Mouse (Mus musculus): ENCODE results near the gene Ubxn10.
A peak's percentile ranks its signal among the peaks of the same experiment; 100 is the strongest.

Gene Ubxn10

DNA sequence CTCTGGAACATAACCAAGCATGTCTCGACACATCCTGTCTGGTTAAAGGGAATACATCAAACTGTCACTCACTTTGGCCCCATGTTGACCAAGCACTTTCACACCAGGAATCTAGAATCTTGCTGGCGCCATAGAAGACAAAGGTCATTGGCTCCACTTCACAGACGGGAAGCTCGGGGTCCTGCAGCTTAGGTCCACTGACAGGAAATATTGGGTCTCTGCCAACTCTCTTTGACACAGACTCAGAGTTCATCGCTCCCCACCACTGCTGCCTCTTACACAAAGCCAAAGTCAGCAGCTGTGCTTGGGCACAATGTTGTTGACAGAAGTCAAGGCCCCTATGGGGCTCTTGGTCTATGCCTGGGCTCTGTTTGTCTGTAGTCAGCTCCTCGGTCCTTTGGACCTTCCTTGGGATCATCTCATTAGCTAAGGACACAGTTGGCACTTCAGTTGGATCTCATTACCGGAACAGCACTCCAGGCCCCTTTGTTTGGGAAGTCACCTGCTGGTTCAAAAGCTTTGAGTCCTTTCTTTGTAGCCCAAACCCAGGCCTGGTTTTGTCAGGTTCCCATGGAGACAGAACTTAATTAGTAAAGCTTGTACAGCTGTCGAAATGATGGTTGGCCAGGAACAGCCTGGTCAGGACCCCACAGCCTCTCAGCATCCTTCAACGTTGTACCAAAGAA is 7.8 kb downstream of the Ubxn10 start:
- no peak for DNase-seq

DNA sequence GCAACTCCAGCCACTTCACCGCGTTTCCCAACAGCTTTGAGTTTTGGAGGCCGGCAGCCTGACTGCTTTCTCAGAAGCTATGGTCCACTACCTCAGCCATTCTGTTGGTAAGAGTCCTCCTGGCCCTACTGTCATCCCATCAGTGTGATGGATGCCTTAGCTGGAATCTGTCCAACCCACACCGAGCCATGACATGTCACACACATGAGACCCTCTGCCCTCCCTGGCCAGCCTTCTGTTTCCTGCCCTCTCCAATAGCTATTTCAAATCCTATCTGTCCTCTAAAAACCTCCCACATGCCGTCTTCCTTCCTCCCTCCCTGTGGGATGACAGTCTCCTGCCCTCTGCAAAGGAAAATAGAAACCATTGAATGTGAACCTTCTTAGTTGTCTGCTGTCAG is 11.2 kb downstream of the Ubxn10 start:
- DNase-seq, result no peak

DNA sequence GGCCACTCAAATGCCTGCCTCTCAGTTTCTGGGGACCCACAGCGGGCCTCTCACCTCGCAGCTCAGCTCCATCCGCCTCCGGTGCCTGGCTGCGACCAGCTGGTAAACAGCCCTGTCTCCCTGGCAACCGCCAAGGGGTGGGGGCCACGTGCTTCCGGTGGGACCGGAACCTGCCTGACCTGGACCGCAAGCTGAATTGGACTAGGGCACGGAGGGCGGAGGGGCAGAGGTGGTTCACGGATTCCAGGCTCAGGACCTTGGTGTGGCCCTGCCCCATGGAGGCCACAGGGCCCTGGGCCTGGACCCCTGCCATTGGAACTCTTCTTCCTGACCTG is 11.9 kb downstream of the Ubxn10 start:
- DNase-seq, result peak; percentile 80 to 88

DNA sequence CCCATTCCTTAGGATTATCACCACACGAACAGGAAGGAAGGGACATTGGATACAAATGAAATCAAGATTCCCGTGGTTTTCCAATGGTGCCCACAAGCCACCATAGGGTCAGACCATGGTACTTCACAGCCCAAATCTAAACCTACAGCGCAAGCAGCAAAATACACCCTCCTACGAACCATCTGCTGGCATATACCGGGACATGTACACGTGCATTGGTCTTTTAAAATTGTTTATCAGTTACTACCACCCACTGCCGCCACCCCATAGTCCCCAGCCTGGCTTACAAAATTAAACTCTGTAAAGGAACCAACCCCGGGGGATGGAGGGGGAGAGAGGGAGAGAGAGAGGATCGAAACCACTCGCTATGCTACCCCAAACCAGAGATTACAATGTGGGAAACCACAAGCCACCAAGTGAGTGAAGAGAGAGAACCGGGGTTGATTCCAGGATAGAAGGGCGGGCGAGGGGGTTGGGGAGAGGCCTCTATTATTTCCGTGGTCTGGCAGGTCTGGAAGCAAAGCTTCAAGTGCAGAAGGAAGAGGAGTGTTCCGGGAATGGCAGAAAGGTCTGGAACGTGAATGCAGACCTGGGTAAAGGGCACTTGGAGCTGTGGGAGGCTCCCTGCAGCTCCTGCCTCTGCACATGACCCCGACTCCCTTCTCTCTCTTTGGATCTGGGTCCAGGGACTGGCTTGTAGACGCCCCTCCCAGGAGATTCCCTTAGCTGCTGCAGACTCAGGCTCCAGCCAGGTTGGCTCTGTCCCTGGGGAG is 12.4 kb downstream of the Ubxn10 start, which contains the start of gene Pla2g2c:
Pla2g2c (plus strand) TSS at position 439 of the 773 bp plus-strand sequence.
- peak in 1 of 2 experiments; percentile 39 for DNase-seq

DNA sequence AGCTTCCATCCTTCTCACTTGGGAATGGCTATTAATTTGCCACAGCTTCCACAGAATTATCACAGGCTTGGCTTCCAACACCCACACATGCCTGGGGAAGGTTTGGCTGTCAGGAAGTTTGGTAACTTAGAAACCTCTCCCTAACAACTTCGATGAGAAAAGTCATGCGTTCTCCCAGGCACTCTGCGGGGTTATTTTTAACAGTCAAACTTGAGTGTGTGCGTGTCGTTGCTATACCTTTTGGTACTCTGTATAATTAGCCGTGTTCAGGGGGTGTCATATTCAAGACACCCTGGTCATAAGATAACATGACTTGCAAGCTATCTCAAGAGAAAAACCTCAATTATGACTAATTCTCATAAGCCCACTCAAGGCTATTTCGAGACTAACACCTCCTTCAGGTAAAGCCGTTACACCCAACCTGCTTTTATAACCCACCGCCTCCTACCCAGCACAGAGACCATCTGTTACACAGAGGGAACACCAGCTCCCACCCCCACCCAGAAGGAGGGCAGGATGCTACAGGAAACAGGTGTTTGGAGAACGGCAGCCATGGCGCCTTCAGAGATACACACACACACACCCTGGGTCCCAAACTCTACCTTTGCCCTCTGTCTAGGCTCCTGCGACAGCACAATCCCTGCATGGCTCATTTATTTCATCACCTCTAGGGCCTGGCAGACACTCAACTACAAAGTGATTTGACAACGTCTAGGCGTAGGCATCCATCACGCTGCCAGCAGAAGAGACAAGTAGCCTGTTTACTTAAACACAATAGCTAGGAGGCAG is 13.3 kb downstream of the Ubxn10 start:
- DNase-seq, result peak; percentile 61 to 79

DNA sequence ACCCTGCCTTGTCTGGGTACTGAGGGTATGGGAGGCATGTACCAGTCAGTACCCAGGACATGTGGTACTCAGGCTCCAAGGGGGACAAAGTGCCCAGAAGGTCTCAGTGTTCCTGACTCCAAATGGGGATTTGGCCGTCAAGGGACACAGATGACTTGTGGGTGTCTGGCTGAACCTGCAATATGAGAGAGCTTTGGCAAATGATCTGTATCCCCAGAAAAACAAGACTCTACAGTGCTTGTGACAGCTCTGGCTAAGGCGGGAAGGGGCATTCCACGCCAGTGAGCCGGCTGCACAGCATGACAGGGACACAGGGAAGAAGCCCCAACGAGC is 17.7 kb downstream of the Ubxn10 start:
- no peak for DNase-seq

DNA sequence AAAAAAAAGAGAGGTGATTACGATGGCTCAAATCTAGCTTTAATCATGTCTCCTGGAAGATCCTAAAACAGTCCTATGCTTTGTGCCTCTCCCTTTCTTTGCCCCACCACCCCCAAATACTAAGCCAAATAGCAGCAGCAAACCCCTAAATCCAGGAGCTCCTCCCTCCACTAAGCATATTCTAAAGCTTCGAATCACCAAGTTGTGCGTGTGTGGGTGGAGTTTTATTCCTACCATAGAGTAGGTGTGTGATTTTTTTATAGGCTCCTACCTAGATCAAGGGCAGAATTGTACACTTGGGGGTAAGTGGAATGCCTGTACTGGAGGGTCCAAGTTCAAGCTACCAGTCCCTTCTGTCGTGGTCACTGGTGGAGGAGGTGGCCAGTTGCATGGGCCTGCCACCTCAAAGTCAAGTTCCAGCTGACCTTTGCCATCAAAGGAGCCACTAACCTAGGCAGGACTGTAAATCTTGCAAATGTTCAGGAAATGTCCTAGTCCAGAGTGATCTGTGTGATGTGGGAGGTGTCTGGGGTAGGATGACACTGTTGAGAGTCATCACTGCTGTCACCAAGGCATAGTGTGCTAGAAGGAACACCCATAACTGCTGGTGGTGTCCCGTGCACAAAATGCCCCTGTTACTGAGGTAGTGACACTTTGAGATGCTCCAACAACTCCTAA is 18.2 kb downstream of the Ubxn10 start:
- no peak for DNase-seq

DNA sequence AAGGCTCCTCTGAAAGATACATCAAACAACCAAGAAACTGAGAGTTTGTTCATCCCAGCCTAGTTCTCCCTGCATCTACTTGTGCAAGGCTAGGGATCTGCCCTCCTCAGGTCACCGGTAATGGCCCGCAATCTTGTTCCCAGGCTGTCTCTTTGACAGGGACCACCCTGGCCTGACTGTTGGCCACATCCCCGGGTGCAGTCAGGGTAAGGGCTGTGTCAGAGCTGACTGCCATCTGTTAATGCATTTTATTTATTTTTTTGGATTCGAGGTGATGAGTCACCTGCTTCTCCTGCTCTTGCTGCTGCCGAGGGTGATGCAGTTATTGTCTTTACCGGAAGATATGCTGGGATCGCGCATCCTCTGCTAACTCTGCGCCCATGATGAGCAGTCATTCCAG is 20.3 kb downstream of the Ubxn10 start:
- no peak for DNase-seq

DNA sequence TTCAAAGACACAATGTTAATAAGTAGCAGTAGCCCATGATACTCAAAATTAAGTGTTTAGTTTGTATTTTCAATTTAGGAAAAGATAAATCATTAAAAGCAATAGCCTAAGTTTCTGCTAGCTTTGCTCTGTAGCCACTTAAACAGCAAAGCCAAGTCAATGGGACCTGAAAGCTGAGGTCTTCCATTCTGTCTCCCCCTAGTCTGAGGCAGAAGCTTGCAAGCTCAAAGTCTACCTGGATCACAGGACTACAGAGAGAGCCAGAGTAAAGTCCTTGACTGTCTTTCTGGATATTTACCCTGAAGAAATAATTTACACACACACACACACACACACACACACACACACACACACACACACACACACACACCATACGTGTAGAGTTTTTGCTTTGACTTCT is 22.8 kb downstream of the Ubxn10 start:
- DNase-seq, result no peak

DNA sequence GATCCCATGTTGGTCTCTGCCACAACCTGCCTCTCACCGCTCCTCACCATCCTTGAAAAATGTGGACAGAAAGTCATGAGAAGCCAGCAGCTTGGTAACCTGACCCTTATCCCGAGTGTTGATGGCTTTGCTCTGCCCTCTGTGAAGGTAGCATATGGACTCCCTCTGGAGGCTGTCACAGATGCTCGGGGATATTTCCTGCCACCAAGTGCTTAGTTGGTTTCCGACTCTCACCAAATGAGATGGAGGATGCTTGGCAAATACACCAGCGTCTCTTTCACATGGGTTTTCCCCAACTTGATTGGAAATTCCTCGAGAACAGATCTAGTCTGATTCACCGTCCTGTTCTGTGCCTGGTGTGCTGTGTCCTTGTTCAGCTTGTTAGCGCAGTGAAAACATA is 24.3 kb downstream of the Ubxn10 start:
- DNase-seq, result no peak

DNA sequence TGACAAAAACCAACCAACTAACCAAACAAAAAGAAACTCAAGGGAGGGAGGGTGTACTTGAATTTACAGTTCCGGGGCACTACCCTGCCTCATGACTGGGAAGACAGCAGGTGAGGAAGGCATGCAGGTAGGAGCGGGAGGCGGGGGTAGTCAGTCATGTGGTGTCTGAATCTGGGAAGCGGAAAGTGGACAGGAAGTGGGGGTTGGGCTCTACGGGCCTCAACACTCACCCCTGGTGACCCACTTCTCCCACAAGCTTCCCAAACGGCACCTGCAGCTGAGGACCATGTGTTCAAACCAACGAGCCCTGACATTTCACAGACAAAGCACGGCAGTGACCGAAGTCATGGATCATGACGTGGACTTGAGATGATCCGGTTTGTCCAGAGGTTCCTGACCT is 24.9 kb downstream of the Ubxn10 start:
- DNase-seq, result no peak

DNA sequence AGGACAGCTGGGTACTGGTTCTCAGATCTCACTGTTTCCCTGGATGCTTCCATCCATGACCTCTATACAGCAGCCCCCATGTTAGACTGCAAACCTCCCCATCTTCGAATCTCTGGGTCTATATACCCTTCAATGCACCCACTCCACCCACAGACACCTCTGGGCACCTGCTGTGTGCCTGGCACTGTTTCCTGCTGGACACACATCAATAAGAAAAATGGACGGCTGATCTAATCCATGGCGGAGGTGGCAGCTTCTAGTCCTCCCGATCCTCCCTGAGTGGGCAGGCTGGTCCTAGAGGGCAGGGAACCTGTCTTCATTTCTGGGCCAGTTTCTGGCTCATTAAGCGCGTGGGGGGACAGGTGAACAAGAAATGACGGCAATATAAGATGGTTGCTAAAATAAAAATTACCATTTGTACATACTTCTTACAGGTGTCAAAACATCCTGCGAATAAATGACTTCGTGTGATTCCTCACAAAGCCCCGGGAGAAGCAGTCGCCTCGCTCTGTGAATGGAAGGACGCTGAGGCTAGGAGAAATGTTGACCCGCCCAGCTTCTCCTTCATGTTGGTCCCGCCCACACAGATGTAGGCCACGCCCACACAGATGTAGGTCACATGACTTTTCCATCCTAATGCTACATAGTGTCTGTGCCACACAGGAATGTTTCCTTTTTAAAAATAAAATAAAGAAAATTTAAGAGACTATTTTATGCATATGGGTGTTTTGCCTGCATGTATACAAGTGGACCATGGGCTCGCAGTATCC is 25.7 kb downstream of the Ubxn10 start:
- DNase-seq, result no peak

DNA sequence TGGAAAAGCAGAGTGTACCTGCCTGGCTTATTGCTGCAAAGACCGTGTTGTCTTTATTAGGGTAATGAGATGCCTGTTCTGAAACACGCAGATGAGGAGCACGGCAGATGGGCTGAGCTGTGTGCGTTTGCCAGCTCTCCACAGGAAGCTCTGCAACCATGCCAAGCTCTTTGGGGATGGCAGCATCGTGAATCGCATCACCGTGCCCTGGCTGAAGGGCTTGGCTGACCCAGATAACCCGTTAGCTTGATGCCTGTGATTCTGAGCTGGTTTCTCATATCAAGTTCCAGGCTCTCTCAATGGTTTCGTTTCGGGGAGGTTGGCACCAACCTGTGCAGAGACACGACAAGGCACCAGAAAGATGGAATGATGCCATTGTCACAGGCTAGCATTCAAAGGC is 26.3 kb downstream of the Ubxn10 start:
- no peak for DNase-seq

DNA sequence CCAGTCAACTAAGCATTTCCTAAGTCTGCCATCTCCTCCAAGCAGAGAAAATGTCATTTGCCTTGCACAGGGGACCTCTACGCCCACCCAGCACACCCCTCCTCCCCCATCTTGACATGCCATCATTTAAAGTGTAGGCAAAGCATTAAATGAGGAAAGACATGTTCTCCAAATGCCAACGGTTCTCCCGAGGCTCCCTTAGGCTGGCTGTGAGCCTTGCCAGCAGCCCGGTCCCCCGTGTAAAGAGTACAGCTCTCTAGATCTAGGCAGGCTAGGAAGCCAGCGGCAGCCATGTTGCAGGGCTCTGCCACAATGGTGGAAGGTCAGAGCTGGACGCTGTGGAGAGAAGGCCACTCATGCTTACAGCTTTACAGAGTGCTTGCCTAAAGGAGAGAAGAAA is 27.0 kb downstream of the Ubxn10 start:
- DNase-seq, result no peak

DNA sequence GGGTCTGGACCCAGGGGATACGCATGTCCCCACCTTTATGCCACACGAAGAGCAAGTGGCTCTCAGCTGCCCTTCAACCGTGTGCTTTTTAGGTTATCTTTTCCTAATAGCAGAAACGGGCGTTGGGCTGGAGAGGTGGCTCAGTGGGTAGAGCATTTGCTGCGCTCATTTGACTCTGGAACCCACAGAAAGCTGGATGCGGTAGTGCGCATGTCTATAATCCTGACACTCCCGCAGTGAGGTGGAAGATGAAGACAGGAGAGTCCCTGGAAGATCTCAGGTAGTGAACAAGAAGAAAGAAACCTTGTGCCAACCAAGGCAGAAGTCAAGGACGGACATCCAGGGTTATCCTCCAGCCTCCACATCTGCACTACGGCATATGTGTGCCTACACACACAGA is 27.7 kb downstream of the Ubxn10 start:
- DNase-seq, result no peak

DNA sequence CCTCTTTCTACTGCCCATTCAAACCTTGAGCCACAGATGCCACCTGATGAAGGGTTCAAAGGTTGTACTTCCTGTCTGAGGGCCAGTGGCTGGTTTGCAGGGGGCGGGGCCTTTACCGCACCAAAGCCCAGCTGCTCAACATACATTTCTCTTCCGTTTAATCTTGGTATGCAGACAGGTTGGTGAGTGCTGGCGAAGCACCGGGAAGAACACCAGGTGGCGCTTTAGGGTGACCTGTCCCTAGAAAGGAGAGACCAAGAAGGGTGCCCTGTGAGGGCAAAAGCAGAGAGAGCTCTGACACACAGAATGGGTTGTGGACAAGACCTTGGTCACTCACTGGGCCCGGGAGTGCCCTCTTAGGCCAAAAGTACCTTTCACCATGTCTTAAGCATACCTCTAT is 28.3 kb downstream of the Ubxn10 start:
- DNase-seq, result peak; percentile 72 to 77

DNA sequence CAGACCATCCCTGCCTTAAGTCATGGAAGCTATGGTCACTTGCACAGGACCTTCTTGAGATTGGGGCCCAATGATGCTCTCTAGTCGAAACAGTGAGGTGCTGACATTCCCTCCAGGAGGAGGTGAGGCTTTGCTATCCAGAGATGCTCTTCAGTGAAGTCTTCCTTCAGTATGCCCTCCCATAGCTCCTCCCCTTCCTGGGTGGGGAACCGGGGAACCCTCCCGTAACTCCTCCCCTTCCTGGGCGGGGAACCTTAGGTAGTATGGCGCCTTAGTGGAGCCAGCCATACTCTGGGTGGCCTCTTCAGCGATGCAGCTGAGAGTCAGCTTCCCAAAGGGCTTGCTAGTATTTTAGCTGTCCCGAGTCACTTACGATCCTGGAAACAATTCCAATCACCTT is 30.3 kb downstream of the Ubxn10 start:
- no peak for DNase-seq

DNA sequence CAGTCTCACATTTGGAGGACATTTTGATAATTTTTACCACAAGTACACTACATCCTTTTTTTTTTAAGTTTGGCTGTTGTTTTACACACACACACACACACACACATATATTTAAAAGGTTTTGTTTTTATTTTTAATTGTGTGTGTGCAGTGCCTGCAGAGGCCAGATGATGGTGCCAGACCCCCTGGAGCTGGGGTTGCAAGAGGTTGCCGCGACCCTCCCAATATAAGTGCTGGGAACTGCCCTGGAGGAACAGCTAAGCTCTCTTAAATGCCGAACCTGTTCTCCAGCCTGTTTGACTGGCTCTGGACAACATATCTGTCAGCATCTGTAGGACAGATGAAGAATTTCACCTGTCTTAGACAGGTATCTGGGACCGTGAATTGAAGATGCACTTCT is 32.8 kb downstream of the Ubxn10 start:
- no peak for DNase-seq

DNA sequence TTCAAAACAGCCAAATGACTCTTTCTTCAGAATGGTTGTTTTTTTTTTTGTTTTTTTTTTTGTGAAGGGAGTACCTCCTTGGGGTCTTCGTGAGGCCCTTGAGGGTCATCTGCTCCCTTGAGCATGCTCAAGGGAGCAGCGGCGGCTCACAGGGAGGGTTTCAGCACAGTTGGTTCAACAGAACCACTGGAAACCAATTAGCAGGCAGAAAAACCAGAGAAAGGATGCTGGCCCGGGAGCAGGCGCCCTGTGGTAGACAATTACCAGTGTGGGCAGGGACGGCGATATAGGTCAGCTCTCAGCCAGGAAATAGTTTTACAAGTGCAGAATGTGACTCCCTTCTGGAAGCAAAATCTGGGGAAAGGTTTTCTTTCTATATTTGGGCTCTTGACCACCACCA is 33.4 kb downstream of the Ubxn10 start:
- no peak for DNase-seq

DNA sequence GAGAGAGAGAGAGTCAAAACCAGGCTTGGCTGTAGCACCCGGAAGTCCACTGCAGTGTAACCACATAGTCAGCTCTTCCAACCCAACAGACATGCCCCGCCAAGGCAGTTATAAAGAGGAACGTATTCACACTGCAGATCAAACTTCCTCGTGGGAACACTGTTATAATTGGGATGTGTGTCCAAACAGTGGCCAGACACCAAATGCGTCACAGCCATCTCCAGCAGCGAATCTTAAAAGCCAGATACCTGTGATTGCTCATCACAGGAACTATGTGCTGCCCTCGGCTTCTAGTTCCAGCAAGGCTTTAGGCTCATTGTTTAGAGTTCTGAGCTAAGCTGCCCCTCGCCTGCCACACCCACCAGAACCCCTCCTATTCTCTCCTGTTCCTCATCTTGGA is 34.4 kb downstream of the Ubxn10 start:
- no peak for DNase-seq

DNA sequence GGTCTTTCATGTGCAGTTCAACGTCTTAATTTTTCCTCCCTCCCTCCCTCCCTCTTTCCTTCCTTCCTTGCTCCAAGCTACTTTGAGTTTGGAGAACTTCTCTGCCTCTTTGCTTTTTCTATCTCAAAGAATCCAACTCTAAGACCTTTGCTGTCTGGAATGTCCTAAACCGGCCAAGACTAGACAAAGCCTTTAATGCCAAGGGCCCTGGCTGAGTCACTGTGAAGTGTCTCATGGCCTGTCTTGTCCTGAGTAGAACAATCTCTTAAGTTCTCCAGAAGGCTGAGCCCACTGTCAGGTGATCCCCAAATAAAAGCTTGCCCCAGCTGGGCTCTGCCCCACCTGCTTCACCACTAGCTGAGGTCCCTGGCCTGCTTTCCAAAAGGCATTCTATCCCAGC is 34.9 kb downstream of the Ubxn10 start:
- DNase-seq, result no peak

DNA sequence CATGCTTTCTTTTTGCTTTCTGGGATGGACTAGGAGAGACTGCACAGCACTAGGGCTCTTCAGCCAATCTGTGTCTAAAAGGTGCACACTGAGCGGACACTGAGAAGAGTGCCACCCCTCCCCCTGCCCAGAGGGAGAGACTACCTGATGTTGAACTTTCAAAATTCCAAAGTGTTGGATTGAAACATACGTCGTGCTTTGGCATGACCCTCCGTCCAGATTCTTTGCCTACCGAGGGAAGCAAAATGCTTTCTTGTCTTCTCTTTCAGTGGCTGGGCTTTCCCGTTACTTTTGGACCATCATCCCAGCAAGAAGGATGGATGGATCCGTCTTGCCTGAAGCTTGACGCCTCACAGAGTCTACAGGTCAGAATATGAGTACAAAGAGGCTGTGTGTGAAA is 35.9 kb downstream of the Ubxn10 start:
- DNase-seq, result no peak
